ENCODE assay signal across 8 mouse cellular contexts in genomic region chr1:21272056-21272431, GRCm38 (mm10). TPM values are rescaled to one million over a fixed set of nuclear protein-coding genes. Genes with fewer than 3 reads are reported as not detected.
A peak's percentile ranks its signal among the peaks of the same experiment; 100 is the strongest.
DNase-seq lines count a peak whose midpoint lies in the region; ATAC-seq and TF ChIP-seq lines count a peak whose summit lies in the region.

No protein-coding gene starts in this region.

- peak overlapping the region; percentile 24 for H3K4me3 ChIP-seq in forebrain, embryonic 15.5 days
- H3K4me3 ChIP-seq in hindbrain, postnatal 0 days (ENCODE audit: low read length) = peak overlapping the region; percentile 21
- H3K4me3 ChIP-seq in liver, embryonic 13.5 days (replicated peaks) = peak overlapping the region; percentile 22

- no peaks in the 10 kb centered on the region for H3K9me3 ChIP-seq in forebrain, embryonic 15.5 days
- no peaks in the 10 kb centered on the region for H3K9me3 ChIP-seq in hindbrain, postnatal 0 days (ENCODE audit: low read length)
- H3K9me3 ChIP-seq in liver, embryonic 13.5 days (replicated peaks) = no peaks in the 10 kb centered on the region

- H3K27me3 ChIP-seq in forebrain, embryonic 15.5 days = no peaks in the 10 kb centered on the region
- H3K27me3 ChIP-seq in hindbrain, postnatal 0 days (ENCODE audit: insufficient read depth, low read length) = no peaks in the 10 kb centered on the region
- H3K27me3 ChIP-seq in liver, embryonic 13.5 days = peaks cover 6% of the 10 kb centered on the region; the same call in 1 of the 2 replicates

- H3K4me2 ChIP-seq in forebrain, embryonic 15.5 days (replicated peaks) = peak overlapping the region; percentile 39
- H3K4me2 ChIP-seq in hindbrain, postnatal 0 days (ENCODE audit: low read depth, low read length) = peak overlapping the region; percentile 55
- peak overlapping the region; percentile 45 for H3K4me2 ChIP-seq in liver, embryonic 13.5 days

- H3K9ac ChIP-seq in forebrain, embryonic 15.5 days (replicated peaks) = no peak overlapping the region
- H3K9ac ChIP-seq in hindbrain, postnatal 0 days (replicated peaks; ENCODE audit: low read length) = no peak overlapping the region
- H3K9ac ChIP-seq in liver, embryonic 13.5 days = no peak overlapping the region

- peak; percentile 6 for DNase-seq in gastrocnemius, postnatal 14 days
- DNase-seq in gastrocnemius, postnatal 36 days = no peak
- peak; percentile 41 for DNase-seq in R1 (ENCODE audit: low read depth, low spot score)
- DNase-seq in hindbrain, postnatal 0 days (ENCODE audit: low spot score) = peak; percentile 14
- no peak for DNase-seq in liver, embryonic 13.5 days
- DNase-seq in right cerebral cortex, postnatal 4 days = peak; percentile 41
- no peak for DNase-seq in T-cell, adult 2 months (ENCODE audit: low spot score)

- no peak for TF ChIP-seq CTCF in hindbrain, postnatal 0 days (IDR thresholded peaks at IDR 0.05; ENCODE audit: low read depth)

- H3K4me1 ChIP-seq in forebrain, embryonic 15.5 days = peaks cover 5% of the 10 kb centered on the region; the same call in 1 of the 2 replicates
- no peaks in the 10 kb centered on the region for H3K4me1 ChIP-seq in hindbrain, postnatal 0 days (ENCODE audit: insufficient read depth, low read length)
- no peaks in the 10 kb centered on the region for H3K4me1 ChIP-seq in liver, embryonic 13.5 days (replicated peaks)

- peak; percentile 59 for ATAC-seq in forebrain, embryonic 15.5 days (replicated peaks)
- ATAC-seq in hindbrain, postnatal 0 days = no peak
- ATAC-seq in liver, embryonic 13.5 days (ENCODE audit: low read depth) = no peak

- 21% methylated on average over 14 of the region's 14 CpGs for WGBS in forebrain, embryonic 15.5 days
- WGBS in hindbrain, postnatal 0 days = 21% methylated on average over 14 of the region's 14 CpGs
- 27% methylated on average over 14 of the region's 14 CpGs for WGBS in liver, embryonic 13.5 days (ENCODE audit: insufficient replicate concordance)

- no peak overlapping the region for H3K27ac ChIP-seq in forebrain, embryonic 15.5 days (replicated peaks)
- no peak overlapping the region for H3K27ac ChIP-seq in hindbrain, postnatal 0 days
- H3K27ac ChIP-seq in liver, embryonic 13.5 days = no peak overlapping the region

- intact Hi-C loops in gastrocnemius, postnatal 14 days (cut with DNase I; ENCODE audit: low total_unique reads) = loop anchor here (5.0 kb wide), 1 partner anchor 1000 kb away; no protein-coding TSS in a partner anchor
- intact Hi-C loops in gastrocnemius, postnatal 36 days (cut with DNase I) = loop anchor here (10.0 kb wide), 1 partner anchor 993 kb away; no protein-coding TSS in a partner anchor

- H3K36me3 ChIP-seq in forebrain, embryonic 15.5 days = no peaks in the 10 kb centered on the region
- no peaks in the 10 kb centered on the region for H3K36me3 ChIP-seq in hindbrain, postnatal 0 days (ENCODE audit: insufficient read depth, low read length)
- no peaks in the 10 kb centered on the region for H3K36me3 ChIP-seq in liver, embryonic 13.5 days

RNA-seq across cellular contexts. Expression of gene Gsta3, which starts 31.7 kb away (rescaled TPM):
- not detected for total RNA-seq in gastrocnemius, postnatal 14 days (2021)
- under 1 TPM in 1 of 2 experiments, not detected in 1; 0.37 TPM for total RNA-seq in gastrocnemius, postnatal 36 days (2021)
- polyA plus RNA-seq in forebrain, embryonic 15.5 days (2015; fragmentation: Nextera tagmentation; extraction: Ambion mirVana) = 0.31 and 0.40 TPM in 2 replicates
- total RNA-seq in hindbrain, postnatal 0 days (2014; rRNA removed) = 0.31 and 0.40 TPM in 2 replicates
- 0.74 and 0.78 TPM in 2 replicates for polyA plus RNA-seq in hindbrain, postnatal 0 days (2015; fragmentation: Nextera tagmentation; extraction: Ambion mirVana)
- polyA plus RNA-seq in liver, embryonic 13.5 days (2015; fragmentation: Nextera tagmentation; extraction: Ambion mirVana) = 24.0 and 27.3 TPM in 2 replicates

RNA-seq across cellular contexts. Expression of gene Tmem14a, which starts 53.7 kb away (rescaled TPM):
- 1 to 10 TPM; 1.3 to 1.7 TPM for total RNA-seq in gastrocnemius, postnatal 14 days (2021)
- 1 to 10 TPM in 1 of 2 experiments, under 1 TPM in 1; 0.71 to 1.2 TPM for total RNA-seq in gastrocnemius, postnatal 36 days (2021)
- polyA plus RNA-seq in forebrain, embryonic 15.5 days (2015; fragmentation: Nextera tagmentation; extraction: Ambion mirVana) = 16.9 and 17.7 TPM in 2 replicates
- total RNA-seq in hindbrain, postnatal 0 days (2014; rRNA removed) = 16.9 and 18.7 TPM in 2 replicates
- 26.5 and 27.8 TPM in 2 replicates for polyA plus RNA-seq in hindbrain, postnatal 0 days (2015; fragmentation: Nextera tagmentation; extraction: Ambion mirVana)
- polyA plus RNA-seq in liver, embryonic 13.5 days (2015; fragmentation: Nextera tagmentation; extraction: Ambion mirVana) = 3.7 and 4.9 TPM in 2 replicates

Comparison
In these comparisons a context has a peak if more than half of its experiments do, and no peak if none do; other contexts are left out.
1. DNase-seq: peak in gastrocnemius, postnatal 14 days (single experiment), R1 (single experiment), hindbrain, postnatal 0 days (single experiment) and right cerebral cortex, postnatal 4 days (single experiment); none in gastrocnemius, postnatal 36 days (0 of 2), liver, embryonic 13.5 days (single experiment) and T-cell, adult 2 months (single experiment).
2. Peak in every context shown above with its lines, with median percentiles within 50 percentile points of each other: H3K4me2 ChIP-seq and H3K4me3 ChIP-seq.